In genomic region chr2:75930941-75931340, GRCm38 (mm10) we compare ENCODE assay signal across 26 mouse cellular contexts.
"Had no signal": no experiment of that assay in that cellular context is flagged by ENCODE, and none has a peak within 500 bp of the region (broad histone marks: within the 10 kb centered on the region; RNA-seq: fewer than 3 reads in every experiment).

No protein-coding gene starts in this region.

- DNase-seq: gastrocnemius, adult 2 months; gastrocnemius, postnatal 10 days; gastrocnemius, postnatal 36 days; heart, adult 2 months; heart, postnatal 14 days; heart, postnatal 36 days; kidney, adult 11 months; kidney, adult 2 months; kidney, adult 9 months; kidney, postnatal 14 days; kidney, postnatal 36 days; layer of hippocampus, adult 9-11 months; layer of hippocampus, postnatal 36 days had no signal

- H3K4me3 ChIP-seq: gastrocnemius, adult 2 months; heart, adult 2 months; heart, embryonic 13.5 days; heart, embryonic 15.5 days; hindbrain, embryonic 13.5 days; hindbrain, embryonic 15.5 days; kidney, embryonic 15.5 days; limb, embryonic 13.5 days; limb, embryonic 15.5 days; liver, embryonic 12.5 days had no signal

- H3K27ac ChIP-seq: gastrocnemius, adult 2 months; heart, adult 2 months; heart, embryonic 13.5 days; heart, embryonic 15.5 days; hindbrain, embryonic 13.5 days; hindbrain, embryonic 15.5 days; hindbrain, postnatal 0 days; kidney, embryonic 15.5 days; kidney, postnatal 0 days; limb, embryonic 13.5 days; limb, embryonic 15.5 days; liver, embryonic 12.5 days; liver, embryonic 14.5 days had no signal

- ATAC-seq: forebrain, embryonic 16.5 days; hindbrain, postnatal 0 days; intestine, embryonic 16.5 days; liver, embryonic 12.5 days had no signal
